Comparison of ENCODE assay signal across 15 mouse cellular contexts in the genomic region with DNA sequence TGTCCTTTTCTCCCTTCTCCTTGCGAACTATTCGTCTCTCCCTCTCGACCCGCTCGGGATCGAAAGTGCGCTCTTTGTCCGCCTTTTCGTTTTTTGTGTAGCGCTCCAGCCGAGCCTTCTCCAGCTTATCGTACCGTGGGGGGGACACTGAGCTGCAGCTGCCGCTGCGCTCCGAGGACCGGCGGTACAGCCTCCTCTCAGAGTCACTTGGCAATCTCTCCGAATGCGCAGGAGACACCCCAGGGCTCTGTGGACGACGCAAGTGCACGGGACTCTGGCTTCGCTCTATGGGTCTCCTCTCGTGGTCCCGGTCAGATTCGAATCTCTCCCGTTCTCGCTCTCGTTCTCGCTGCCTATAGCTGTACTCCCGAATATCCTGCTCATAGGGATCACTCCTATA. TPM values are rescaled to one million over a fixed set of nuclear protein-coding genes. Genes with fewer than 3 reads are reported as not detected.
DNase-seq lines count a peak whose midpoint lies in the region; ATAC-seq and TF ChIP-seq lines count a peak whose summit lies in the region.
"Had no signal": no experiment of that assay in that cellular context is flagged by ENCODE, and none has a peak within 500 bp of the region (broad histone marks: within the 10 kb centered on the region; RNA-seq: fewer than 3 reads in every experiment).

No protein-coding gene starts in this region.

- TF ChIP-seq POLR2A in limb, embryonic 14.5 days (IDR thresholded peaks at IDR 0.05; ENCODE audit: borderline replicate concordance, extremely low read depth, insufficient read depth, insufficient read length): no peak

- H3K4me2 ChIP-seq in limb, embryonic 14.5 days (replicated peaks; ENCODE audit: low read depth, low read length, severe bottlenecking): no peak overlapping the region
- H3K4me2 ChIP-seq in limb, embryonic 15.5 days: no peak overlapping the region

- peak overlapping the region; percentile 67 for H3K27ac ChIP-seq in limb, embryonic 14.5 days (replicated peaks; ENCODE audit: low read depth, low read length)
- H3K27ac ChIP-seq in limb, embryonic 10.5 days: no peak overlapping the region
- peak overlapping the region; percentile 79 for H3K27ac ChIP-seq in limb, embryonic 15.5 days
- H3K27ac ChIP-seq: liver, embryonic 14.5 days had no signal

- no peaks in the 10 kb centered on the region for H3K4me1 ChIP-seq in limb, embryonic 14.5 days (ENCODE audit: control insufficient read depth, insufficient read depth, low read length)
- H3K4me1 ChIP-seq in limb, embryonic 10.5 days: 0 out of 2 replicates have a peak, but pooled peaks cover 3% of the 10 kb centered on the region
- peaks cover 4% of the 10 kb centered on the region; the same call in 1 of the 2 replicates for H3K4me1 ChIP-seq in limb, embryonic 15.5 days

- no peak overlapping the region for H3K4me3 ChIP-seq in limb, embryonic 14.5 days (replicated peaks; ENCODE audit: low read length)
- H3K4me3 ChIP-seq in limb, embryonic 10.5 days: no peak overlapping the region
- H3K4me3 ChIP-seq in limb, embryonic 15.5 days: no peak overlapping the region

- H3K9ac ChIP-seq in limb, embryonic 14.5 days (ENCODE audit: low read depth, low read length, severe bottlenecking): no peak overlapping the region
- no peak overlapping the region for H3K9ac ChIP-seq in limb, embryonic 15.5 days
- H3K9ac ChIP-seq: liver, embryonic 14.5 days had no signal

- H3K9me3 ChIP-seq in limb, embryonic 14.5 days (ENCODE audit: control insufficient read depth, low read length): no peaks in the 10 kb centered on the region
- no peaks in the 10 kb centered on the region for H3K9me3 ChIP-seq in limb, embryonic 10.5 days (replicated peaks)
- H3K9me3 ChIP-seq in limb, embryonic 15.5 days: no peaks in the 10 kb centered on the region

- WGBS in limb, embryonic 14.5 days: 96% methylated on average over 32 of the region's 32 CpGs
- WGBS in limb, embryonic 10.5 days: 93% methylated on average over 32 of the region's 32 CpGs
- 93% methylated on average over 32 of the region's 32 CpGs for WGBS in limb, embryonic 15.5 days

- H3K27me3 ChIP-seq in limb, embryonic 14.5 days (ENCODE audit: control insufficient read depth, insufficient read depth, low read length): no peaks in the 10 kb centered on the region
- H3K27me3 ChIP-seq in limb, embryonic 10.5 days (ENCODE audit: low read depth, poor library complexity, severe bottlenecking): no peaks in the 10 kb centered on the region
- H3K27me3 ChIP-seq in limb, embryonic 15.5 days: no peaks in the 10 kb centered on the region

- peak; percentile 57 for DNase-seq in cerebellum, adult 9-11 months
- DNase-seq in limb, embryonic 14.5 days (ENCODE audit: low spot score): no peak
- no peak for DNase-seq in limb, embryonic 10.5 days (ENCODE audit: low spot score)
- DNase-seq in cerebellum, postnatal 10 days: peak; percentile 56 to 66
- no peak for DNase-seq in MN1 (ENCODE audit: low spot score)
- DNase-seq: thymus, adult 2 months had no signal

- no peak for ATAC-seq in cerebellum, adult (ENCODE audit: insufficient number of reproducible peaks, low FRiP score, low TSS enrichment)
- ATAC-seq in limb, embryonic 14.5 days (ENCODE audit: low FRiP score, low read depth): no peak
- ATAC-seq in limb, embryonic 15.5 days (ENCODE audit: insufficient number of reproducible peaks, low FRiP score, low TSS enrichment, low read depth): no peak
- ATAC-seq in erythroid progenitor cell, adult 5-6 weeks (replicated peaks; ENCODE audit: low FRiP score, poor library complexity, severe bottlenecking): no peak

- peaks cover 94% of the 10 kb centered on the region for H3K36me3 ChIP-seq in limb, embryonic 14.5 days (ENCODE audit: control insufficient read depth, insufficient read depth, low read length)
- H3K36me3 ChIP-seq in limb, embryonic 10.5 days: peaks cover 100% of the 10 kb centered on the region
- peaks cover 94% of the 10 kb centered on the region for H3K36me3 ChIP-seq in limb, embryonic 15.5 days

RNA-seq across cellular contexts. Expression of a gene that starts 34.3 kb away (rescaled TPM):
- polyA plus RNA-seq in limb, embryonic 14.5 days (2012; rRNA removed): 48.5 and 55.0 TPM in 2 replicates
- polyA plus RNA-seq in limb, embryonic 14.5 days (2014; fragmentation: Nextera tagmentation; extraction: Ambion mirVana): 29.0 and 30.5 TPM in 2 replicates
- polyA plus RNA-seq in limb, embryonic 10.5 days (2016; fragmentation: Nextera tagmentation; extraction: Ambion mirVana): 60.6 and 66.5 TPM in 2 replicates
- polyA plus RNA-seq in limb, embryonic 15.5 days (2015; fragmentation: Nextera tagmentation; extraction: Ambion mirVana): 31.2 and 33.2 TPM in 2 replicates
- 1.4 and 14.3 TPM in 2 replicates for total RNA-seq in erythroid progenitor cell, adult 5-6 weeks (2015; ENCODE audit: low replicate concordance)
- 1.5 and 7.7 TPM in 2 replicates for total RNA-seq in erythroid progenitor cell, adult 5-6 weeks (2017; ENCODE audit: low replicate concordance)

RNA-seq across cellular contexts. Expression of a gene that starts 42.9 kb away (rescaled TPM):
- not detected in 2 replicates for polyA plus RNA-seq in limb, embryonic 14.5 days (2012; rRNA removed)
- not detected in 2 replicates for polyA plus RNA-seq in limb, embryonic 14.5 days (2014; fragmentation: Nextera tagmentation; extraction: Ambion mirVana)
- polyA plus RNA-seq in limb, embryonic 10.5 days (2016; fragmentation: Nextera tagmentation; extraction: Ambion mirVana): not detected in 2 replicates
- polyA plus RNA-seq in limb, embryonic 15.5 days (2015; fragmentation: Nextera tagmentation; extraction: Ambion mirVana): not detected in 2 replicates
- total RNA-seq in erythroid progenitor cell, adult 5-6 weeks (2015; ENCODE audit: low replicate concordance): not detected in 2 replicates
- total RNA-seq in erythroid progenitor cell, adult 5-6 weeks (2017; ENCODE audit: low replicate concordance): not detected in 2 replicates
- total RNA-seq: gastrocnemius, postnatal 4 days; megakaryocyte-erythroid progenitor cell, adult 5-6 weeks; neutrophil, adult 5-6 weeks had no signal
- polyA plus RNA-seq: heart, postnatal 0 days; kidney, embryonic 16.5 days; liver, embryonic 14.5 days had no signal

RNA-seq across cellular contexts. Expression of a gene that starts 58.2 kb away (rescaled TPM):
- 3.0 and 3.2 TPM in 2 replicates for polyA plus RNA-seq in limb, embryonic 14.5 days (2012; rRNA removed)
- 0.43 and 1.3 TPM in 2 replicates for polyA plus RNA-seq in limb, embryonic 14.5 days (2014; fragmentation: Nextera tagmentation; extraction: Ambion mirVana)
- 0.05 and 0.06 TPM in 2 replicates for polyA plus RNA-seq in limb, embryonic 10.5 days (2016; fragmentation: Nextera tagmentation; extraction: Ambion mirVana)
- polyA plus RNA-seq in limb, embryonic 15.5 days (2015; fragmentation: Nextera tagmentation; extraction: Ambion mirVana): 1.7 and 5.4 TPM in 2 replicates
- total RNA-seq in erythroid progenitor cell, adult 5-6 weeks (2015; ENCODE audit: low replicate concordance): not detected in 2 replicates
- not detected in 2 replicates for total RNA-seq in erythroid progenitor cell, adult 5-6 weeks (2017; ENCODE audit: low replicate concordance)
- total RNA-seq: megakaryocyte-erythroid progenitor cell, adult 5-6 weeks; neutrophil, adult 5-6 weeks had no signal

RNA-seq across cellular contexts. Expression of a gene that starts 59.6 kb away (rescaled TPM):
- 15.9 and 16.2 TPM in 2 replicates for polyA plus RNA-seq in limb, embryonic 14.5 days (2012; rRNA removed)
- 12.2 and 13.1 TPM in 2 replicates for polyA plus RNA-seq in limb, embryonic 14.5 days (2014; fragmentation: Nextera tagmentation; extraction: Ambion mirVana)
- polyA plus RNA-seq in limb, embryonic 10.5 days (2016; fragmentation: Nextera tagmentation; extraction: Ambion mirVana): 11.5 TPM in 2 replicates
- polyA plus RNA-seq in limb, embryonic 15.5 days (2015; fragmentation: Nextera tagmentation; extraction: Ambion mirVana): 7.2 and 9.0 TPM in 2 replicates
- total RNA-seq in erythroid progenitor cell, adult 5-6 weeks (2015; ENCODE audit: low replicate concordance): 72.9 and 77.1 TPM in 2 replicates
- 132 and 139 TPM in 2 replicates for total RNA-seq in erythroid progenitor cell, adult 5-6 weeks (2017; ENCODE audit: low replicate concordance)

Comparison
In these comparisons a context has a peak if more than half of its experiments do, and no peak if none do; other contexts are left out.
1. DNase-seq: peak in cerebellum, adult 9-11 months (single experiment) and cerebellum, postnatal 10 days (2 of 2); none in limb, embryonic 14.5 days (single experiment), limb, embryonic 10.5 days (single experiment) and MN1 (single experiment).